Mouse (Mus musculus): ENCODE data around the gene Zfp174.
"Not testable (repeated sequence)": the region's sequence is repeated elsewhere in the genome, so short reads cannot be mapped to it uniquely, and the experiment has no call there.

Zfp174 gene

GRCm38 (mm10) chr16:3846711-3847518, at the start of gene Zfp174:
Gene Zfp174, plus strand, starts transcription at chr16:3847268.
- DNase-seq (ENCODE audit: low spot score in 2 of 2), result peak; percentile 92 to 96

GRCm38 (mm10) chr16:3808176-3808575, 38.9 kb upstream of the Zfp174 start:
- no peak for DNase-seq (ENCODE audit: low spot score in 2 of 2)

- DNase-seq (ENCODE audit: low spot score in 2 of 2), result not testable (repeated sequence)
These were observed 32.4 kb upstream of the Zfp174 start for GRCm38 (mm10) chr16:3814667-3815066.

- no peak for DNase-seq (ENCODE audit: low spot score in 2 of 2)
These were observed 26.9 kb upstream of the Zfp174 start for GRCm38 (mm10) chr16:3820202-3820601.

GRCm38 (mm10) chr16:3828021-3828420, 19.0 kb upstream of the Zfp174 start:
- no peak for DNase-seq (ENCODE audit: low spot score in 2 of 2)

GRCm38 (mm10) chr16:3829727-3830126, 17.3 kb upstream of the Zfp174 start:
- no peak for DNase-seq (ENCODE audit: low spot score in 2 of 2)

- DNase-seq (ENCODE audit: low spot score in 2 of 2), result no peak
These were observed 16.4 kb upstream of the Zfp174 start, which contains the start of gene Olfr15 for GRCm38 (mm10) chr16:3830588-3831109. Gene Olfr15, plus strand, starts transcription at chr16:3830878.

GRCm38 (mm10) chr16:3835461-3835860, 11.6 kb upstream of the Zfp174 start:
- DNase-seq (ENCODE audit: low spot score in 2 of 2), result no peak

- DNase-seq (ENCODE audit: low spot score in 2 of 2), result no peak
These were observed 7.7 kb upstream of the Zfp174 start for GRCm38 (mm10) chr16:3839157-3839885.

- DNase-seq (ENCODE audit: low spot score in 2 of 2), result no peak
These were observed 4.1 kb upstream of the Zfp174 start for GRCm38 (mm10) chr16:3842989-3843388.

GRCm38 (mm10) chr16:3843796-3844195, 3.3 kb upstream of the Zfp174 start:
- DNase-seq (ENCODE audit: low spot score in 2 of 2), result no peak

- no peak for DNase-seq (ENCODE audit: low spot score in 2 of 2)
These were observed 803 bp downstream of the Zfp174 start for GRCm38 (mm10) chr16:3847871-3848270.

- no peak for DNase-seq (ENCODE audit: low spot score in 2 of 2)
These were observed 1.3 kb downstream of the Zfp174 start for GRCm38 (mm10) chr16:3848416-3848815.

GRCm38 (mm10) chr16:3851301-3851700, 4.2 kb downstream of the Zfp174 start:
- not testable (repeated sequence) for DNase-seq (ENCODE audit: low spot score in 2 of 2)

- DNase-seq (ENCODE audit: low spot score in 2 of 2), result no peak
These were observed 5.5 kb downstream of the Zfp174 start for GRCm38 (mm10) chr16:3852586-3852985.

- no peak for DNase-seq (ENCODE audit: low spot score in 2 of 2)
These were observed 7.5 kb downstream of the Zfp174 start for GRCm38 (mm10) chr16:3854437-3855182.

GRCm38 (mm10) chr16:3855776-3856175, 8.7 kb downstream of the Zfp174 start:
- no peak for DNase-seq (ENCODE audit: low spot score in 2 of 2)

GRCm38 (mm10) chr16:3859254-3859653, 12.2 kb downstream of the Zfp174 start:
- DNase-seq (ENCODE audit: low spot score in 2 of 2), result no peak

GRCm38 (mm10) chr16:3871815-3872214, 24.7 kb downstream of the Zfp174 start:
- no peak for DNase-seq (ENCODE audit: low spot score in 2 of 2)

GRCm38 (mm10) chr16:3872216-3873047, 25.4 kb downstream of the Zfp174 start, which contains the start of gene Naa60:
Gene Naa60, plus strand, starts transcription at chr16:3872375.
- peak; percentile 85 to 87 for DNase-seq (ENCODE audit: low spot score in 2 of 2)

GRCm38 (mm10) chr16:3876346-3876745, 29.3 kb downstream of the Zfp174 start:
- DNase-seq (ENCODE audit: low spot score in 2 of 2), result no peak
